10 mouse cellular contexts compared by ENCODE assay signal in the genomic region with DNA sequence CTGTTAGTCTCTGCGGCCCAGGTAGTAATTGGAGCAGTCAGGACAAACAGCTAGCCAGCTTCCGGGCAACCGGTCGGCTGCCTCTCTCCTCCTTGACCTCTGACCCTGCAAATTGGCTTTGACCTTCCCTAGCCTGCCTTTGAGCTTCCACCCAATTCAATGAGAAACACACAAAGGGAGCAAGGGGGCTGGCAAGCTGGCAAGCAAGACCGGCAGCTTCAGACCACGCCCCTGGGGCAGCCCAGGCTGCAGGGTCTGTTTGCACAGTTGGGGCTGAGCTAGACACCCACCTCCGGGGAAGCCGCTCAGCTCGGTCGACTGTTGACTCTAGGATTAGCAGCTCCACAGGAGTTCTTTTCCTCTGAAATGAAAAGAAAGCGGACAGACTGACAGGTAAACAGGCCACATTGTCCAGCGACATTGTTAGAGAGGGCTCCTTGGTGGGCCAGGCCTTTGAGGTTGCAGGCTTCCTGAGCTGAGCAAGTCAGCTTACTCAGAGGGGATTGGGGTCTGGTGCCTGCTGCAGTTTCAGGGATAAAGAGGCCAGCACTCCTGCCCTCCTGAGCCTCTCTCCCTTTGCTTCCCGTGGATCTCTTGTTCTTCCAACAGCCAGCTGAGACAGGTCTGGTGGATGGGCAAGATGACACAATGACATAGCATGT.
DNase-seq lines count a peak whose midpoint lies in the region; ATAC-seq and TF ChIP-seq lines count a peak whose summit lies in the region.
"Had no signal": no experiment of that assay in that cellular context is flagged by ENCODE, and none has a peak within 500 bp of the region (broad histone marks: within the 10 kb centered on the region; RNA-seq: fewer than 3 reads in every experiment).

No protein-coding gene starts in this region.

- peaks cover 95% of the 10 kb centered on the region for H3K27me3 ChIP-seq in forebrain, embryonic 10.5 days (ENCODE audit: poor library complexity, severe bottlenecking)
- H3K27me3 ChIP-seq in forebrain, postnatal 0 days (ENCODE audit: insufficient read depth, low read length) = no peaks in the 10 kb centered on the region
- no peaks in the 10 kb centered on the region for H3K27me3 ChIP-seq in intestine, embryonic 16.5 days (replicated peaks; ENCODE audit: control insufficient read depth, insufficient read depth, low read length)
- H3K27me3 ChIP-seq in midbrain, embryonic 15.5 days (replicated peaks) = 0 out of 2 replicates have a peak, but pooled peaks cover 6% of the 10 kb centered on the region

- DNase-seq in forebrain, embryonic 10.5 days (ENCODE audit: extremely low spot score, low spot score) = peak; percentile 78
- DNase-seq in forebrain, postnatal 0 days = no peak
- DNase-seq in embryo, embryonic 10.5 days (ENCODE audit: low spot score) = peak; percentile 79
- DNase-seq in ovary, adult 18-20 months (ENCODE audit: low spot score) = no peak
- no peak for DNase-seq in layer of hippocampus, adult 18-20 months (ENCODE audit: low spot score in 2 of 2)
- DNase-seq: kidney, postnatal 10 days had no signal

- WGBS in forebrain, embryonic 10.5 days = under 1% methylated on average over 13 of the region's 13 CpGs
- WGBS in forebrain, postnatal 0 days = 11% methylated on average over 13 of the region's 13 CpGs
- WGBS in intestine, embryonic 16.5 days = 14% methylated on average over 13 of the region's 13 CpGs
- 7% methylated on average over 13 of the region's 13 CpGs for WGBS in midbrain, embryonic 15.5 days

- H3K4me3 ChIP-seq in forebrain, embryonic 10.5 days = no peak overlapping the region
- H3K4me3 ChIP-seq in forebrain, postnatal 0 days (ENCODE audit: low read depth, low read length) = no peak overlapping the region
- no peak overlapping the region for H3K4me3 ChIP-seq in intestine, embryonic 16.5 days (ENCODE audit: low read length)
- H3K4me3 ChIP-seq in midbrain, embryonic 15.5 days = no peak overlapping the region
- H3K4me3 ChIP-seq: heart, embryonic 10.5 days had no signal

- 0 out of 2 replicates have a peak overlapping the region, but pooled peaks have one; percentile 3 for H3K27ac ChIP-seq in forebrain, embryonic 10.5 days
- H3K27ac ChIP-seq in forebrain, postnatal 0 days (ENCODE audit: low read depth, low read length) = no peak overlapping the region
- no peak overlapping the region for H3K27ac ChIP-seq in intestine, embryonic 16.5 days (ENCODE audit: low read length)
- H3K27ac ChIP-seq in midbrain, embryonic 15.5 days = no peak overlapping the region
- H3K27ac ChIP-seq: heart, embryonic 10.5 days had no signal

- no peak for ATAC-seq in forebrain, postnatal 0 days
- ATAC-seq in intestine, embryonic 16.5 days = peak; percentile 52; the same call in 1 of the 2 replicates
- peak; percentile 60 for ATAC-seq in midbrain, embryonic 15.5 days (replicated peaks)
- ATAC-seq in monocyte, adult 5-6 weeks (replicated peaks; ENCODE audit: insufficient number of reproducible peaks, low FRiP score, low TSS enrichment, poor library complexity, severe bottlenecking) = no peak

- peaks cover 41% of the 10 kb centered on the region for H3K4me1 ChIP-seq in forebrain, embryonic 10.5 days
- no peaks in the 10 kb centered on the region; the same call in 1 of the 2 replicates for H3K4me1 ChIP-seq in forebrain, postnatal 0 days (ENCODE audit: insufficient read depth)
- H3K4me1 ChIP-seq in intestine, embryonic 16.5 days (ENCODE audit: control insufficient read depth, insufficient read depth, low read length) = no peaks in the 10 kb centered on the region
- peaks cover 13% of the 10 kb centered on the region for H3K4me1 ChIP-seq in midbrain, embryonic 15.5 days

- H3K9me3 ChIP-seq in forebrain, embryonic 10.5 days = no peaks in the 10 kb centered on the region
- H3K9me3 ChIP-seq in forebrain, postnatal 0 days (ENCODE audit: low read length) = no peaks in the 10 kb centered on the region
- H3K9me3 ChIP-seq in intestine, embryonic 16.5 days (ENCODE audit: control insufficient read depth, low read length) = no peaks in the 10 kb centered on the region
- no peaks in the 10 kb centered on the region for H3K9me3 ChIP-seq in midbrain, embryonic 15.5 days
- H3K9me3 ChIP-seq: heart, embryonic 10.5 days had no signal

- H3K4me2 ChIP-seq in forebrain, postnatal 0 days (ENCODE audit: low read depth) = no peak overlapping the region
- no peak overlapping the region for H3K4me2 ChIP-seq in intestine, embryonic 16.5 days (ENCODE audit: low read depth, low read length)
- no peak overlapping the region for H3K4me2 ChIP-seq in midbrain, embryonic 15.5 days

- TF ChIP-seq CTCF in forebrain, postnatal 0 days (IDR thresholded peaks at IDR 0.05; ENCODE audit: low read depth) = no peak

- no peaks in the 10 kb centered on the region for H3K36me3 ChIP-seq in forebrain, embryonic 10.5 days (replicated peaks)
- no peaks in the 10 kb centered on the region for H3K36me3 ChIP-seq in forebrain, postnatal 0 days (ENCODE audit: insufficient read depth)
- no peaks in the 10 kb centered on the region for H3K36me3 ChIP-seq in intestine, embryonic 16.5 days (ENCODE audit: control insufficient read depth, insufficient read depth, low read length)
- no peaks in the 10 kb centered on the region for H3K36me3 ChIP-seq in midbrain, embryonic 15.5 days (replicated peaks)
- H3K36me3 ChIP-seq: heart, embryonic 10.5 days had no signal

- H3K9ac ChIP-seq in forebrain, postnatal 0 days = no peak overlapping the region
- H3K9ac ChIP-seq in intestine, embryonic 16.5 days (ENCODE audit: low read depth, low read length) = no peak overlapping the region
- H3K9ac ChIP-seq in midbrain, embryonic 15.5 days = no peak overlapping the region

Comparison
In these comparisons a context has a peak if more than half of its experiments do, and no peak if none do; other contexts are left out.
1. DNase-seq: peak in forebrain, embryonic 10.5 days (single experiment) and embryo, embryonic 10.5 days (single experiment); none in forebrain, postnatal 0 days (single experiment), ovary, adult 18-20 months (single experiment) and layer of hippocampus, adult 18-20 months (0 of 2).
2. ATAC-seq: peak in intestine, embryonic 16.5 days (single experiment) and midbrain, embryonic 15.5 days (single experiment); none in forebrain, postnatal 0 days (single experiment) and monocyte, adult 5-6 weeks (single experiment).